Mouse (Mus musculus): ENCODE measurements at regions not wholly inside any gene's neighbourhood (a gene's known extent, or its start where the extent isn't known, plus 50 kb on each side); places are given as distances from the start of the nearest gene placed in this dataset.

DNA sequence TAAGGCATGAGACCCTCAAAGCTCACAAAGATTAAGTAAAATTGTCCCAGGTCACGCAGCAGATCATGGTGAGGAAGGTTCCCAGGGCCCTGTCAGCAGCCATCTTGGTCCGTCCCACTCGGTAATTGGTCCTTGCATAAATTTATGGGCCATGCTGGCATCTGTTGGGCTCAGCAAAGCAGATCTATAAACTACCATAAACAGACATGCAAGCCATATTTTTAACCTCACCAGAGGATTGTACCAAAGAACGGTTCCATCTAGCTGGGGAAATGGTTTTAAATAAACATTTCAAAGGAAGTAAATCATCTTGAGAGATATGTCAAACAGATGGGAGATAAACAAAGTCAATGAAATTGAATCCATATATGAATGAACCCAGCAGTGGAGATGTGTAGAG lies 237.1 kb upstream of the Mctp2 start:
- no peak overlapping the region for H3K4me2 ChIP-seq
- no peak overlapping the region for H3K4me3 ChIP-seq (replicated peaks)
- no peak overlapping the region for H3K27ac ChIP-seq
- no peak for ATAC-seq (replicated peaks; ENCODE audit: low FRiP score)
- 66% methylated on average over 4 of the region's 4 CpGs for WGBS
- no peaks in the 10 kb centered on the region for H3K27me3 ChIP-seq
- H3K4me1 ChIP-seq: 0 out of 2 replicates have a peak, but pooled peaks cover 15% of the 10 kb centered on the region
- peaks cover 5% of the 10 kb centered on the region; the same call in 1 of the 2 replicates for H3K9me3 ChIP-seq (replicated peaks)
- no peak overlapping the region for H3K9ac ChIP-seq
- H3K36me3 ChIP-seq: no peaks in the 10 kb centered on the region

DNA sequence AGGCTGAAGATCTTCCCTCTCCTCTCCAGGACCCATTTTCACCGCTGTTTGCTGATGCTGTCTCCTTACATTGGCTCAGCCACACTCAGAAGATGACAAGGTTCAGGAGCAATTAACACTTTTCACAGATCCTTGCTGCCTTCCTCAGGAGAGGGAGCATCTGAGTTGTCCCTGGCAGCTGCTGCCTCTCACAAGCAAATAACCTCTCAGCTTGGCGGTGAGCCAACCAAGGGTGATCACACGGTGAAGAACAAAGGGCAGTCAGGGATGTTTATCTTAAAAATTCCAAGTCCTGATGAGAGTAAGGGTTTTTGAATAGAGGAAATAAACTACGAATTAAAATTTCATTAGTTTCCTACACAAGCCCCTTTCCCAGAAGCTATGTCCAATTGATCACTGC lies 237.5 kb upstream of the Mctp2 start:
- Histone ChIP-seq H3K27me3 (no peaks in the 10 kb centered on the region), H3K4me1 (0 out of 2 replicates have a peak, but pooled peaks cover 15% of the 10 kb centered on the region), H3K4me3 (replicated peaks) (no peak overlapping the region), H3K36me3 (no peaks in the 10 kb centered on the region), H3K9me3 (replicated peaks) (peaks cover 5% of the 10 kb centered on the region; the same call in 1 of the 2 replicates), H3K27ac (no peak overlapping the region), H3K9ac (no peak overlapping the region), H3K4me2 (no peak overlapping the region)
- WGBS: 24% methylated on average over 4 of the region's 4 CpGs
- ATAC-seq (replicated peaks; ENCODE audit: low FRiP score): no peak

DNA sequence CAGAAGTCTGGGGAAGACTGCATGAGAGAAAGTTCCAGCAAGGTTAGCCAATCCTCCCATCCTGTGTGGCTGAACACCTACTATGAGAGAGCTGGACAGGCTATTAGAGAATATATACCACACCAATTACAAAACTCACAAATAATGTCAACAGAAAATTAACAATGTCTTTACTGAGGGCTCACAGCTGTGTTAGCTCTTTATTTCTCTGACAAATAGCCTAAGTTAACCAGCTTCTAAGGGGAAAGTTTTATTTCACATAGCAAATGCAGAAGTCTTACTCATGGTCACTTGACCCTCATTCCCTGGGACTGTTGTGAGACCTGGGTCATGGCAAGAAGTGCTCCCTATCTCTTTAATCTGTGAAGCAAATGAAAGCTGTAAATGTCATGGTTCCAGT lies 261.0 kb upstream of the Mctp2 start:
- H3K27ac ChIP-seq: no peak overlapping the region
- ATAC-seq (replicated peaks; ENCODE audit: low FRiP score): no peak
- no peaks in the 10 kb centered on the region for H3K27me3 ChIP-seq
- H3K36me3 ChIP-seq: no peaks in the 10 kb centered on the region
- H3K4me1 ChIP-seq: peaks cover 9% of the 10 kb centered on the region; the same call in 1 of the 2 replicates
- H3K9me3 ChIP-seq (replicated peaks): no peaks in the 10 kb centered on the region
- no peak overlapping the region for H3K9ac ChIP-seq
- no peak overlapping the region for H3K4me3 ChIP-seq (replicated peaks)
- H3K4me2 ChIP-seq: no peak overlapping the region

DNA sequence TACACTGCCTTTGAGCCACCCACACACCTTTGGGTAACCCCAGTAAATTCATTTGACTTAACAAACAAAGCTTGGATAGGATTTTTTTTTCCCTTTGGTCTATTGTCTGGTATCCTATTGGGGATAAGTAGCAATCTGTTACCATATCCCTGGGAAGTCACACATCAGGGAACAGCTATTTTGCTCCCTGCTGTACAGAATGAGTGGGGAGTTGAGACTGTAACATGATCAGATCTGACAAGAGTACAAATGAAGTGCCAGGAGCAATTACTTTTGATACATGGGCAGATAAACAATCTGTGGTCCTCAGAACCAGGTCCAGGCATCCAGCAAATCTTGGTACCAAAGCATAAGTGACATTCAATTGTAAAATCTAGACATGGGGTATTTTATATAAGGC lies 262.8 kb upstream of the Mctp2 start:
- ATAC-seq (replicated peaks; ENCODE audit: low FRiP score): peak; percentile 73
- Histone ChIP-seq H3K4me3 (replicated peaks) (no peak overlapping the region), H3K9me3 (replicated peaks) (no peaks in the 10 kb centered on the region), H3K9ac (no peak overlapping the region), H3K4me2 (no peak overlapping the region), H3K36me3 (no peaks in the 10 kb centered on the region), H3K27me3 (no peaks in the 10 kb centered on the region), H3K4me1 (peaks cover 9% of the 10 kb centered on the region; the same call in 1 of the 2 replicates), H3K27ac (no peak overlapping the region)

DNA sequence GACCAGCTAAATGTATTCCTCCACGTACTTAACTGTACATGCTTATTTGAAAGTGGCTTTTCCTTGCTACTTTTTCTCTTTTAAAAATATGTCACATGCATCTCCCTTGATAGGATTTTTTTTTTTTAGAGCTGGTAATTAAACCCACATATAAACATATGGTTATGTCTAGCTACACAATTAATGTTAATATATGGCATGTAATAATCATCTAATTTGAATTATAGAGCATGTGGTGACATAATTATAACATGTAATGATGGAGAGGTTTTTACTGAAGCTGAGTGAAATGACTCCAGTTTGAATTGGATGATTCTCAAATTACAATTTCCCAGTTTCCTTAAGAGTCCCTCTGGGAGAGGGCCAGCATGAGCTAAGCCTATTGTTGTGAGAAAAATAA lies 267.9 kb upstream of the Mctp2 start:
- no peaks in the 10 kb centered on the region for H3K9me3 ChIP-seq (replicated peaks)
- WGBS: 75% methylated on average over 1 of the region's 1 CpGs
- H3K4me2 ChIP-seq: no peak overlapping the region

DNA sequence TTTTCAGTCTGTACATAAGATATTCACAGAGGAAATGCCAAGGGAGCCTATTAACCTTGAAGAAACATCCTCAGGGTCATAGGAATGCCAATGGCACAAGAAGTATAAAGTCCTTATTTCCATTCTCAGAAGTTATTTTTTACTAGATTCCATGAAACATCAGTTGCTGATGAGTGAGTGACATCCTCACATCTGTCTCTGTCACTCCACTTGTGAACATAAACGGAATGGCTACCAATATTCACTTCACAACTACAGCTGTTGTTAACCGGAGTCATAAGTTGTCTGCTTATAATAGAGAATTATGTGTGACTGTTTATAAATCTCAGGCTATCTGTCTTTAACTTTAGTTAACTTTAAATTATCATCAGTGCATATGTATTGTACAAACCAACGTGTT lies 278.0 kb upstream of the Mctp2 start:
- Histone ChIP-seq H3K4me2 (no peak overlapping the region), H3K9me3 (replicated peaks) (no peaks in the 10 kb centered on the region), H3K36me3 (no peaks in the 10 kb centered on the region), H3K4me3 (replicated peaks) (no peak overlapping the region), H3K27ac (no peak overlapping the region), H3K9ac (no peak overlapping the region), H3K27me3 (no peaks in the 10 kb centered on the region), H3K4me1 (no peaks in the 10 kb centered on the region)
- 80% methylated on average over 3 of the region's 3 CpGs for WGBS
- ATAC-seq (replicated peaks; ENCODE audit: low FRiP score): no peak

More for the DNA sequence above, 267.9 kb upstream of the Mctp2 start:
- no peak overlapping the region for H3K9ac ChIP-seq
- ATAC-seq (replicated peaks; ENCODE audit: low FRiP score): no peak
- no peaks in the 10 kb centered on the region for H3K36me3 ChIP-seq
- H3K4me1 ChIP-seq: no peaks in the 10 kb centered on the region
- H3K27me3 ChIP-seq: no peaks in the 10 kb centered on the region
- no peak overlapping the region for H3K4me3 ChIP-seq (replicated peaks)
- H3K27ac ChIP-seq: no peak overlapping the region

DNA sequence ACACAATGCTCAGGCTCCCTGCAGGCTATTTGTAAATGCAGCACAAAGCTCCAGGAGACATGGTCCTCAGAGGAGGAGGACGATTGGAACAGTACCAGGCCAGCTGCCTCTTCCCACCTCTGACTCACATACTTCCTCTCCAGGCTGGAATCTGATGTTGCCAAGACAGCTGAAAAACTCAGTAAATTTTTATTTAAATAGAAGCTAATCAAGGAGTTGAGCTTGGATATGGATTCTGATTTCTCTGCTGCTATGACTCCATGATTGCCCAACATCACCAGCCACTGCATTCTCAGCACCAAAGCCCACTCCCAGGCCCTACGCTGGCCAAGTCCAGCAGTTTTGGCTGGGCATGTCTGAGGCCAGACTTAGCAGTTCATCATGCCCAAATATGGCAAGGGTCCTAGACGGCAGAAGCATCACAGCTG lies 282.8 kb upstream of the Mctp2 start:
- ATAC-seq (replicated peaks; ENCODE audit: low FRiP score): no peak

DNA sequence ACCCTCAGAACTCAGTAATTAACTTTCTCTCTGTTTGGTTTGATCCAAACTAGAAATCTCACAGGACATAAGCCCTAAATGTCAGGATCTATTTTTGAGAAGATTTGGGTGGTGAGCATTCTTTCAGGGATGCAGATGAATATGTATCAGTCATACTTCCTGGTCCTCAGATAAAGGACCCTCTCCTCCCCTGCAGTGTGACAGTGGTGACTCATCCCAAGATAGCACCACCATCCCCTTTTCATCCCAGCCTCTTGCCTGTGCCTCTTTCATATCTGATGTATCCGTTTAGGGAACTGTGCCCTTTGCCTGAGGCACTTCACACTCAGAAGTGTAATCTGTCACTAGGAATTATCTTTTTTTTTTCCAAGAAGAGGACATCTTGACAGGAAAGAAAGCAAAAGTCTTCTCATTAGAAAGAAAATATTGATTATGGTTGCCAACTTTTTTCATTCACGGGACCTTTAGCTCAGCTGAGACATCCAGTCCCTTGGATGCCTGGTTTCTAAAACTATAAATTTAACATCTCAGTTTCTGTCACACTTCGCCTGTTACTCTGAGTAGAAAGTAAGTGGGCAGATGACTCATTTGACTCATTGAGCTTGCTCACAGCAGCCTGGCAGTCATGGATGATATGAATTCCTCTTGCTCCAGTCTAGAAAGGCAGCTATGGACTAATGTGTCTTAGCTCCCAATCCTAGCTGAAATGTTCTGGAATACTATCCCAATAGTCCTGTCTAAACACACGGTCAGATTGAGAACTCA lies 284.1 kb upstream of the Mctp2 start:
- H3K4me3 ChIP-seq (replicated peaks): no peak overlapping the region
- H3K36me3 ChIP-seq: no peaks in the 10 kb centered on the region
- H3K27me3 ChIP-seq: no peaks in the 10 kb centered on the region
- no peak overlapping the region for H3K9ac ChIP-seq
- H3K9me3 ChIP-seq (replicated peaks): no peaks in the 10 kb centered on the region
- no peak overlapping the region for H3K4me2 ChIP-seq
- 75% methylated on average over 4 of the region's 4 CpGs for WGBS
- H3K4me1 ChIP-seq: no peaks in the 10 kb centered on the region
- no peak for ATAC-seq (replicated peaks; ENCODE audit: low FRiP score)
- H3K27ac ChIP-seq: no peak overlapping the region

More for the DNA sequence above, 282.8 kb upstream of the Mctp2 start:
- no peaks in the 10 kb centered on the region for H3K36me3 ChIP-seq
- H3K9ac ChIP-seq: no peak overlapping the region
- H3K9me3 ChIP-seq (replicated peaks): no peaks in the 10 kb centered on the region
- H3K27ac ChIP-seq: no peak overlapping the region
- 70% methylated on average over 3 of the region's 3 CpGs for WGBS
- H3K4me1 ChIP-seq: no peaks in the 10 kb centered on the region
- no peak overlapping the region for H3K4me2 ChIP-seq
- H3K4me3 ChIP-seq (replicated peaks): no peak overlapping the region
- H3K27me3 ChIP-seq: no peaks in the 10 kb centered on the region

DNA sequence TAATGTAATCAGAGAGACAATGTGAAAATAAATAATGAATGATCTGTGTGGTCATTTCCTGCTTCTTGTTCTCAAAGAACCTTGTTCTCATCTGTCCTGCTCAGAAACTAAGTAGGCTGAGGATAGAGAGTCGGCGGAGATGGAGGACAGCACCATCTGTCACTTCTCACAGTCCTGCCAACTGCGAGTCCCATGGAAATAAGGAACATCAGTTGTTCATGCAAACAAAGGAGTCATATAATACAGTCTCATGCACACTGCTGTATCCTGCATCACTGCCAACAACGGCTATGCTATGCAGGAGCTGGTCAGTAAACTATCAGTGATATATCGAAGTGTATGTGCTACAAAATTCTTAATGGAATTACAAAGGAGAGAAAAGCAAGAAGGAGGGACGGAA lies 285.7 kb upstream of the Mctp2 start:
- Histone ChIP-seq H3K4me2 (no peak overlapping the region), H3K36me3 (no peaks in the 10 kb centered on the region), H3K27me3 (no peaks in the 10 kb centered on the region), H3K27ac (no peak overlapping the region), H3K4me1 (no peaks in the 10 kb centered on the region), H3K4me3 (replicated peaks) (no peak overlapping the region), H3K9ac (no peak overlapping the region), H3K9me3 (replicated peaks) (no peaks in the 10 kb centered on the region)
- no peak for ATAC-seq (replicated peaks; ENCODE audit: low FRiP score)
- WGBS: 67% methylated on average over 6 of the region's 6 CpGs

DNA sequence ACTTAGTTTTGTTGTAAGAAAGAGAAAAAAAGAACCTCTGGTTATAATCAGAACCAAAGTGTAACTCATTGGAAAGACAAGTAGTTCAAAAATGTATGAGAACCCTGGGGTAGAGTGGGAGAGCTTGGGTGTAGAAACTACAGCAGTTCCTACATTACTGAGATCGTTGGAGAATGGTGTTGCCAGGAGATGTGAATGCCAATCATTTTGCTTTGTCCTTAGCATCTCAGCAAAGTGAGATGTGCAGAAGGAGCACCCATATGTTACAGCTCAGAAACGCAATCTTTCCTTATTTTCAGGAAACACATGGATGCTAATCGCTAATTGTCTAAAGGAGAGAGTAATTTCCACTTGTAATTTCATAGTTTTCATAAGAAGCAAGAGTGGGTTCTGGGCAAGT lies 286.2 kb upstream of the Mctp2 start:
- Histone ChIP-seq H3K36me3 (no peaks in the 10 kb centered on the region), H3K4me1 (no peaks in the 10 kb centered on the region), H3K9me3 (replicated peaks) (no peaks in the 10 kb centered on the region), H3K9ac (no peak overlapping the region), H3K27me3 (no peaks in the 10 kb centered on the region), H3K4me3 (replicated peaks) (no peak overlapping the region), H3K27ac (no peak overlapping the region), H3K4me2 (no peak overlapping the region)
- ATAC-seq (replicated peaks; ENCODE audit: low FRiP score): no peak
- WGBS: 81% methylated on average over 3 of the region's 3 CpGs

DNA sequence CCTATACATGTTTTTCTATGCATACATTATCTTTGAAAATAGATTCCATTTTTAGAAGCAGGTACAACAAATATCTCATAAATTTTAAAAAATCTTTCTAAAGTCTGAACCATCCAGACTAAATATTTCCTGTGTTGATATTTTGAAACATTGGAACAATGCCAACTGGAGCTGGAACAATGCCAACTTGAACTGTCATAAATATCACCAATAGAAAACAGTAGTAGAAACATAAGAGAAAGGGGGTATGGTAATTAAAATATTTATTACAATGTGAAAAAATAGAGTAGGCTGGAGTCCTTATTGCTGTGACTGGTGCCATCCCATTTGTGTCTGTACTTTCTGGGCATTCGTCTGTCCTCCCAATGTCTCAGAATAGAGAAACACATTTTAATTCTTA lies 286.9 kb upstream of the Mctp2 start:
- H3K9ac ChIP-seq: no peak overlapping the region
- no peaks in the 10 kb centered on the region for H3K9me3 ChIP-seq (replicated peaks)
- H3K4me1 ChIP-seq: no peaks in the 10 kb centered on the region
- no peaks in the 10 kb centered on the region for H3K27me3 ChIP-seq
- H3K36me3 ChIP-seq: no peaks in the 10 kb centered on the region
- no peak overlapping the region for H3K4me2 ChIP-seq
- no peak overlapping the region for H3K27ac ChIP-seq
- WGBS: 78% methylated on average over 1 of the region's 1 CpGs
- no peak overlapping the region for H3K4me3 ChIP-seq (replicated peaks)
- no peak for ATAC-seq (replicated peaks; ENCODE audit: low FRiP score)

DNA sequence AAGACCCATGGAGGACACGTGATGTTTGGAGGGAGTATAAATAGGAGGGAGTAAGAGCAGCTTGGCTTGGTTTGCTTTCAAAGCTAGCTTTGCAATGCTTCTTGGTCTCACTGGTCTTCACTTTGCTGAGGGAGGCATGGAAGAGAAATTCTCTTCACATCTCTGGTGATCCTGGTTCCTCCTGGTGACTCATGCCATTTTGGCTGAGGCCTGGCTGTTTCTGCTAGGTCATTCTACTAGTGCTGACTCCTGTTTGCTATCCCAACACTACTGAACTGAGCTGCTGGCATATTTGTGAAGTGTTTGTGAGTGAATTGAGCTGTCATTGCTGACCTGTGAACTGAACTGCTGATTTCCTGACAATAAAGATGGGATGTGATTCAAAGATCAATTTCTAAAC lies 288.3 kb upstream of the Mctp2 start:
- no peaks in the 10 kb centered on the region for H3K4me1 ChIP-seq
- H3K27me3 ChIP-seq: no peaks in the 10 kb centered on the region
- H3K9ac ChIP-seq: no peak overlapping the region
- ATAC-seq (replicated peaks; ENCODE audit: low FRiP score): no peak
- H3K9me3 ChIP-seq (replicated peaks): no peaks in the 10 kb centered on the region
- H3K36me3 ChIP-seq: no peaks in the 10 kb centered on the region
- no peak overlapping the region for H3K4me2 ChIP-seq
- H3K27ac ChIP-seq: no peak overlapping the region
- 91% methylated on average over 1 of the region's 1 CpGs for WGBS
- H3K4me3 ChIP-seq (replicated peaks): no peak overlapping the region

DNA sequence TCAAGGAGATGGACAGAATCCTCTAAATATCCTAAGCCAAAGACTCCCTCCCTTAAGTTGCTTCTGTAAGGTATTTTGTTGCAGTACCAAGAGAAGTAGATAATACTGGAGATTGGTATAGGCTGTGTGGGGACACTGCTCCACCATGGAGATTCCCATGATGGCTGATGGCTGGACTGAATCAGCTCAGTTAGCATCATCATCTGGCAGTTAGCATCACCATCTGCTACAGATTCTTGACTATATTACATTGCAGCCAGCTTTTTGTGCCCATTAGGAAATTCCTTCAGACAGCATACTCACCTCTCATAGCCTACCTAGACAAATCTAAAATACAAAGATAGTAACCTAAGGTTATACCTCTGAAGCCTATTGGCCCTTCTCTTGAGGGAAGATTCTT lies 290.6 kb upstream of the Mctp2 start:
- no peaks in the 10 kb centered on the region for H3K9me3 ChIP-seq (replicated peaks)
- H3K4me1 ChIP-seq: no peaks in the 10 kb centered on the region
- H3K4me2 ChIP-seq: no peak overlapping the region
- no peak overlapping the region for H3K27ac ChIP-seq
- no peaks in the 10 kb centered on the region for H3K36me3 ChIP-seq
- H3K9ac ChIP-seq: no peak overlapping the region
- no peak overlapping the region for H3K4me3 ChIP-seq (replicated peaks)
- H3K27me3 ChIP-seq: no peaks in the 10 kb centered on the region
- ATAC-seq (replicated peaks; ENCODE audit: low FRiP score): no peak

All from kidney, embryonic 15.5 days (tissue).